8 mouse cellular contexts compared by ENCODE assay signal in genomic region chr9:53990921-53991320, GRCm38 (mm10). TPM values are rescaled to one million over a fixed set of nuclear protein-coding genes. Genes with fewer than 3 reads are reported as not detected.
DNase-seq lines count a peak whose midpoint lies in the region; ATAC-seq and TF ChIP-seq lines count a peak whose summit lies in the region.
"Had no signal": no experiment of that assay in that cellular context is flagged by ENCODE, and none has a peak within 500 bp of the region (broad histone marks: within the 10 kb centered on the region; RNA-seq: fewer than 3 reads in every experiment).

No protein-coding gene starts in this region.

- ATAC-seq in hindbrain, postnatal 0 days: peak; percentile 88
- ATAC-seq in lung, embryonic 16.5 days (ENCODE audit: low read depth): peak; percentile 73; the same call in 1 of the 2 replicates

- H3K27ac ChIP-seq in hindbrain, postnatal 0 days: no peak overlapping the region
- no peak overlapping the region for H3K27ac ChIP-seq in lung, embryonic 16.5 days (ENCODE audit: low read length)
- H3K27ac ChIP-seq: heart, embryonic 13.5 days had no signal

- no peaks in the 10 kb centered on the region for H3K4me1 ChIP-seq in hindbrain, postnatal 0 days (ENCODE audit: insufficient read depth, low read length)
- no peaks in the 10 kb centered on the region for H3K4me1 ChIP-seq in lung, embryonic 16.5 days (replicated peaks; ENCODE audit: control insufficient read depth, insufficient read depth, low read length)
- H3K4me1 ChIP-seq: heart, embryonic 13.5 days had no signal

- TF ChIP-seq CTCF in hindbrain, postnatal 0 days (IDR thresholded peaks at IDR 0.05; ENCODE audit: low read depth): peak; percentile 95

- DNase-seq in ovary, postnatal 14 days (ENCODE audit: low spot score): peak; percentile 22
- no peak for DNase-seq in ovary, postnatal 36 days (ENCODE audit: low spot score)
- DNase-seq in R1 (ENCODE audit: low read depth, low spot score): peak; percentile 69
- DNase-seq in embryo, embryonic 11.5 days (ENCODE audit: low read depth, low spot score): peak; percentile 56
- DNase-seq in hindbrain, postnatal 0 days (ENCODE audit: low spot score): peak; percentile 89
- peak; percentile 32 for DNase-seq in right cerebral cortex, postnatal 4 days

- no peaks in the 10 kb centered on the region for H3K27me3 ChIP-seq in hindbrain, postnatal 0 days (ENCODE audit: insufficient read depth, low read length)
- H3K27me3 ChIP-seq in lung, embryonic 16.5 days (ENCODE audit: control insufficient read depth, insufficient read depth, low read depth, low read length): no peaks in the 10 kb centered on the region

- no peaks in the 10 kb centered on the region for H3K9me3 ChIP-seq in hindbrain, postnatal 0 days (ENCODE audit: low read length)
- no peaks in the 10 kb centered on the region for H3K9me3 ChIP-seq in lung, embryonic 16.5 days (ENCODE audit: control insufficient read depth, low read length)
- H3K9me3 ChIP-seq: heart, embryonic 13.5 days had no signal

- no peak overlapping the region for H3K4me2 ChIP-seq in hindbrain, postnatal 0 days (ENCODE audit: low read depth, low read length)
- H3K4me2 ChIP-seq in lung, embryonic 16.5 days (ENCODE audit: low read depth, low read length): no peak overlapping the region
- H3K4me2 ChIP-seq: heart, embryonic 13.5 days had no signal

- no peak overlapping the region for H3K9ac ChIP-seq in hindbrain, postnatal 0 days (replicated peaks; ENCODE audit: low read length)
- no peak overlapping the region for H3K9ac ChIP-seq in lung, embryonic 16.5 days (ENCODE audit: low read length)
- H3K9ac ChIP-seq: heart, embryonic 13.5 days had no signal

- H3K36me3 ChIP-seq in hindbrain, postnatal 0 days (ENCODE audit: insufficient read depth, low read length): no peaks in the 10 kb centered on the region
- no peaks in the 10 kb centered on the region for H3K36me3 ChIP-seq in lung, embryonic 16.5 days (ENCODE audit: control insufficient read depth, insufficient read depth, low read length)
- H3K36me3 ChIP-seq: heart, embryonic 13.5 days had no signal

- H3K4me3 ChIP-seq in hindbrain, postnatal 0 days (ENCODE audit: low read length): no peak overlapping the region
- H3K4me3 ChIP-seq in lung, embryonic 16.5 days (ENCODE audit: low read length): no peak overlapping the region
- H3K4me3 ChIP-seq: heart, embryonic 13.5 days had no signal

- 6% methylated on average over 3 of the region's 3 CpGs for WGBS in hindbrain, postnatal 0 days
- WGBS in lung, embryonic 16.5 days: 2% methylated on average over 3 of the region's 3 CpGs

RNA-seq across cellular contexts. Expression of gene Elmod1, which starts 15.8 kb away (rescaled TPM):
- 67.3 and 80.5 TPM in 2 replicates for total RNA-seq in hindbrain, postnatal 0 days (2014; rRNA removed)
- polyA plus RNA-seq in hindbrain, postnatal 0 days (2015; fragmentation: Nextera tagmentation; extraction: Ambion mirVana): 22.0 and 25.0 TPM in 2 replicates
- 0.68 and 0.70 TPM in 2 replicates for polyA plus RNA-seq in lung, embryonic 16.5 days (2015; fragmentation: Nextera tagmentation; extraction: Ambion mirVana)
- polyA plus RNA-seq: heart, embryonic 13.5 days had no signal

Comparison
In these comparisons a context has a peak if more than half of its experiments do, and no peak if none do; other contexts are left out.
1. RNA of gene Elmod1, which starts 15.8 kb away (polyA plus RNA-seq): 22.0 to 25.0 TPM in hindbrain, postnatal 0 days; 0.68 to 0.70 TPM in lung, embryonic 16.5 days; every median in the first group is over 10 times any median in the second.